Mouse (Mus musculus): ENCODE results near the gene Iqcf5.

DNA sequence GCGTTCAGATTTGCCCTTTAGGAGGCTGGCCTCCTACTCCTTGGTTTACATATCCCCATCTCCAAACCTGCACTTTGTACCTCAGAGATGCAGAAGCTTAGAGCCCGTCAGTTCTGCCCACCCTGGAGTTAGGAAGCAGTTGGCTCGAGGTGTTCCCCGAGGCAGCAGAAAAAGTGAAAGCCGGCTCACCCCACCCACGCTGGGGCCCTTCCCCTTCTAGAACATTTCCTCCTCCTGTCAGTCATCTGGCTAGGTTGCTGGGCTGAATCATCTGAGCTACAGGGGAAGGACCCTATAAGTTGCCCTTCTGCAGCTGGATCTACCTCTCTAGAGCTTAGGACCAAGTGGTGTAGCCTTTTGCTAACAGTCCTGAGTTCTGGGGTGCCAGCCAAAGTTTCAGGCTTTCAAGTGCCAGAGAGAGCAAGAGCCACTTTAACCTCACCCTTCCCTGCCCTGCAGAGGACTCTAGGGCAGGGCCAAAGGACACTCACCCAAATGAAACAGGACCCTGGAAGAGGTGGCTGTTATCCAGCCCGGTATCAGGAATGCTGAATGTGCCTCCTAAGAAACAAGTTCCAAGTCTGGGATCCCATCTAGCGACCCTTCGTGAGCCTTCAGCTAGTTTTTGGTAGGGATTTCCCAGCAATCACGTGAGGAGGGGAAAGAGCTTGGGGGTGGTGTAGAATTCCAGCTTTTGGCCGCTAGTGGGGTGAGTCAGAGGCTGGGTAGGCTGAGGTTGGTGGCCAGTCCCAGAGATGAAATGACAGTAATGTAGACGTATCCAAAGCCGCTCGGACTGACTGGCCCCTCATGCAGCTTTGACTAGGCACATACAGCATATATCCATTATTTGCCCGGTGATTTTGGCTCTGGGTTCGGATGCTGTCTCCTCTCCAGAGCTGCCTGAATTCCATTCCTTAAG is 38.1 kb upstream of the Iqcf5 start:
- no peak for TF ChIP-seq CTCF (IDR thresholded peaks at IDR 0.05; ENCODE audit: control insufficient read depth, insufficient read depth, insufficient replicate concordance, low read depth, low read length)
- no peak for TF ChIP-seq POLR2A (IDR thresholded peaks at IDR 0.05; ENCODE audit: control insufficient read depth, low read depth, low read length)
